Mouse (Mus musculus) C2C12 (cell line): Measurements from ENCODE around the gene Rps15.

ENCODE experiments used
- CEBPB ChIP-seq: IDR thresholded peaks from one replicate; pipeline ENCODE4 v1.6.1; 2011; ENCODE audit warnings: low read depth, mild to moderate bottlenecking, control low read depth, moderate library complexity
- CTCF ChIP-seq: IDR thresholded peaks from one replicate; pipeline ENCODE4 v1.5.1; 2011; ENCODE audit not compliant: control insufficient read depth, insufficient read depth, insufficient read length
- FOSL1 ChIP-seq: IDR thresholded peaks from one replicate; pipeline ENCODE4 v1.8.0; 2011; ENCODE audit warnings: mild to moderate bottlenecking, low read length; ENCODE audit not compliant: poor library complexity, insufficient read depth, severe bottlenecking
- MAX ChIP-seq: IDR thresholded peaks from one replicate; pipeline ENCODE4 v1.6.1; 2011; ENCODE audit warnings: mild to moderate bottlenecking, control low read depth
- MYOD1 ChIP-seq: IDR thresholded peaks from one replicate; pipeline ENCODE4 v1.6.1; 2011; ENCODE audit warnings: low read depth; ENCODE audit not compliant: control insufficient read depth, insufficient read length
- USF1 ChIP-seq: IDR thresholded peaks from one replicate; pipeline ENCODE4 v1.6.1; 2011; ENCODE audit warnings: low read depth, mild to moderate bottlenecking, control low read depth, moderate library complexity

- TF ChIP-seq CTCF: no peak
- no peak for TF ChIP-seq USF1
- no peak for TF ChIP-seq MAX
- no peak for TF ChIP-seq FOSL1
- TF ChIP-seq MYOD1: no peak
- TF ChIP-seq CEBPB: no peak
Observed at GRCm38 (mm10) chr10:80262776-80263365, 29.4 kb upstream of the Rps15 start.
